Mouse (Mus musculus): ENCODE results near the gene Zfp691. TPM values are rescaled to one million over a fixed set of nuclear protein-coding genes. Genes with fewer than 3 reads are reported as not detected.
A peak's percentile ranks its signal among the peaks of the same experiment; 100 is the strongest.

The Zfp691 gene
- total RNA-seq, 2 experiments from 2014 or later, result 12.2 to 16.2 TPM

- DNase-seq (ENCODE audit: low spot score in 2 of 2), result no peak
These were observed 910 bp downstream of the Zfp691 start for GRCm38 (mm10) chr4:119172919-119173650.

DNA sequence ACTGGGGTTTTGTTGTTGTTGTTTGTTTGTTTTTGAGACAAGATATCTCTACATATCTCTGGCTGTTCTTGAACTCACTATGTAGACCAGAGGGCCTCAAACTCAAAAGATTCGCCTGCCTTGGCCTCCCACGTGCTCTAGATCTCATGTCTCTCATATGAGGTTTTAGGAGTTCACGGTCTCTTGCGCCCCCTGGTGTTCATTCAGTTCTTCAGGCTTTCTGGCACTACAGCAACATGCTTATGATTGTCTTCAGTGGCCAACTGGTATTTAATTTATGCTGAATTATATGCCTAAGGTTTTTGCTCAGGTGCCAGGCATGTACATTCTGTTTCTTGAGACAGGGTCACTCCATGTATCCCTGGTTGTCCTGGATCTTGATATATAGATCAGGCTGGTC, 6.3 kb downstream of the Zfp691 start:
- peak in 1 of 2 experiments; percentile 61 for DNase-seq (ENCODE audit: low spot score in 2 of 2)

DNA sequence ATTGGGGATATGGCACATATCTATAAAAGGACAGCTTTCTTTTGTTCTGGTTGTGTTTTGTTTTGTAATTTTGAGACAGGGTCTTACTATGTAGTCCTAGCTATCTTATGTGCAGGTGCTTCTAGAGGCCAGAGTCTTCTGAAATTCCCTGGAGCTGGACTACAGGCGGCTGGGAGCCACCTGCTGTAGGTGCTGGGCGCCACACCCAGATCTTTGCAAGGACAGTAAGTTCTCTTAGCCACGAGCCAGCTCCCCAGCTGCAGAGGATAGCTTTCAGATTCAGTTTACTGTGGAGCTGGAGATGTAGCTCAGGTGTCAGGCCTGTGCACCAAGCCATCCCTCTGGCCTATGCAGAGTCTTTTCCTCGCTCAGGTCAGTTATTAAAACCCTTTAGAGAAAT, 6.9 kb downstream of the Zfp691 start:
- no peak for DNase-seq (ENCODE audit: low spot score in 2 of 2)

DNA sequence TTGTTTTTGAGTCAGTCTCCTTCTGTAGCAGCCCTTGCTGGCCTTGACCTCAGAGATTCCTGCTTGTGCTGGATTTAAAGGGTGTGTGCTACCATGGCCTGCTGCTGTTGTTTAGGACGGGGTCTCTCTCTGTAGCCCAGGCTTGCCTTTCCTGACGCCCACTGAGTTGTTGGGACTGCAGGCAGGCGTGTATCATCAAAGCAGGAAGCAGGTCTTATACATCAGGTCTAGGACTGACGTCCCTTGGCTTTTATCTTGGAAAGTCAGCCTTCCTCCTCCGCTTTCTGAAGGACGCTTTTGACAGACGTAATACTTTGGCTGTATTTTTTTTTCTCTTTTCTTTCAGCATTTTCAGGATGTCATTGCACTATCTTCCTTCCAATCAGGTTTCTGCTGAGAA, 8.1 kb downstream of the Zfp691 start:
- DNase-seq (ENCODE audit: low spot score in 2 of 2), result no peak

- DNase-seq (ENCODE audit: low spot score in 2 of 2), result no peak
These were observed 11.0 kb downstream of the Zfp691 start for GRCm38 (mm10) chr4:119162990-119163389.

DNA sequence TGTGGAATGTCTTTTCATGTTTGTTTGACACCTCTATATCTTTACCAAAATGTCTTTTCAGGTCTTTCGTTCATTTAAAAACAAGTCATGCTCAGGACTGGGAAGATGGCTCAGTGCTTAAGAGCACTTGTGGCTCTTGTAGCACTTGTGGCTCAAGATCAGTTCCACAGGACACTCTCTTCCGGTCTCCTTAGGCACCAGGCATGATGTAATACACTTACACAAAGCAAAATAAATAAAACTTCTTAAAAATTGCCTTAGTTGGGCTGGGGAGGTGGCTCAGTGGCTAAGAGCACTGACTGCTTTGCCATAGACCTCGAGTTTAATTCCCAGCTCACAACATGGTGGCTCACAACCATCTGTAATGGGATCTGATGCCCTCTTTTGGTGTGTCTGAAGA, 12.6 kb downstream of the Zfp691 start:
- DNase-seq (ENCODE audit: low spot score in 2 of 2), result no peak

DNA sequence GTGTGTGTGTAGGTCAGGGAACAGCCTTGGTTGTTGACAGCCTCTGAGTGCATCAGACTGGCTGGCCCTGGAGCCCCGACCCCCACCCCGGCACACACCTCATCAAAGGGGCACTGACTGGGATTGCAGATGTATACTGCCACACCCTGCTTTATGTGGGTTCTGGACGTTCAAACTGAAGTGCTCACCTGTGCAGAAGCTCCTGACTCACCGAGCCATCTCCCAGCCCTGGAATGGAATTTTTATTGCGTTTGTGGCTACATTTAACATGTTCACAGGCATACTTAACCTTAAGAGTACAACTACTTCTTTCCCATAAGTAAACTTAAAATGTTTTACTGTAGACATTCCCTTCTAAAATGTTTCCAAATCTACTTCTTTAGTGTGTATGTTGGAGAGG, 16.1 kb downstream of the Zfp691 start:
- DNase-seq (ENCODE audit: low spot score in 2 of 2), result no peak

GRCm38 (mm10) chr4:119157186-119157585, 16.8 kb downstream of the Zfp691 start:
- peak in 1 of 2 experiments; percentile 52 for DNase-seq (ENCODE audit: low spot score in 2 of 2)

DNA sequence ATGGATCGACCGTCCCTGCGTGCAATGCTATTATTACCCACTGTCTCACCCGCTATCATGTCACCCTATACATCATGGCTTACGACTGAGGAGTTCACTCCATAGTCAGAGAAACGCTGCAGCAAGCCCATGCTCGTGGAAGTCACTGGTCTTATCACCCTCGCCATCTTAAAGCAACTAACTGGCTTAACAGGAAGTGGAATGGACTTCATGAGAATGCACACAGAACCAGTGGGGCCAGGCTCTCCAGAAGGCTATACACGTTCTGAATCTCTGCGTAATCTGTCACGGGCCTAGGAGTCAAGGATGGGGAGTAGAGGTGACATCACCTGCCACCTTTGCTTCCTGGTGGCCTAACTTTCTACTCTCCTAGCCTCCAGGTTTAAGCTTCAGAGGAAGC, 25.3 kb downstream of the Zfp691 start:
- DNase-seq (ENCODE audit: low spot score in 2 of 2), result no peak

- DNase-seq (ENCODE audit: low spot score in 2 of 2), result no peak
These were observed 26.6 kb downstream of the Zfp691 start for GRCm38 (mm10) chr4:119147347-119147746.

DNA sequence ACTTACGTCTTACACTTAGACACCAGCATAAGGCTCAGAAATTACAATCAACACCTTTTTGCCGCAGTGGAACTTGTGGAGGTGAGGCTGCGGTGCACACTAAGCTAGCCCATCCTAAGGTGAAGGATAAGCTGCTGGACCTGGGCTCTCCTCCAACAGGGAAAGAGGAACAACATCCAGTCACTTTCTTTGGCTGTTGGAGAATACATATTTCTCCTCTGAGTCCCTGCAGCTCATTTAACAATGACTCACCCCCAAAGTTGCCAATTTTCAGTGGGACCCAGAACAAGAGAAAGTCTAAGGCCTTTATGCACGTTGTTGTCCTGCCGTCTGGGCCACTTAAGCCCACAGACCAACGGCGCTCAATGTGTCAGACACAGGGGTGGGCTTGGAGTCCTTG, 27.2 kb downstream of the Zfp691 start:
- DNase-seq (ENCODE audit: low spot score in 2 of 2), result no peak

DNA sequence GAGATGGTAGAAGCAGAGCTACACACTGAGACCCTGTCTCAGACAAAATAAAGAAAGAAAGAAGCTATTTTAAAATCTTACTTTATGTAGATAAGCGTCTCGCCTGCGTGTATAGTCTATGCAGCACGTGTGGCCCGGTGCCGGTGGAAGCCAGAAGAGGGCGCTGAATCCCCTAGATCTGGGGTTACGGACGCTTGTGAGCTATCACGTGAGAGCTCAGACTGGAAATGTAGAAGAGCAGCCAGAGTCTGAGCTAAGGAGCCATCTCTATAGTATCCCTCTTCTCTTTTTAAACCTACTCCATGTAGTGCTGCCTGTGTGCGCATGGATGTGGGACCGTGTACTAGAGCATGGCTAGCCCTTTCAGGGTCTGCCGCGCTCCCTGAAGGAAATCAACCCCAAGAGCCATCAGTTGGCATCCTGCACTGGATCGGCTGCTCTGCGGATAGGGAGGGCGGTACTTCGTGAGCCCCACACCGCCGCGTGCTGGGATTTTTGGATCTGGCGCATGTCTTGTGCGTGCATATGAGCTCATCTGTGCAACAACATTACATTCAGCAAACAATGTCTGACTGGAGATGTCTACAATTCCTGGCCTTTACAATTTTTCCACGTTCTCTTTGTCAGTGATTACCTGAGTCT, 31.6 kb downstream of the Zfp691 start:
- DNase-seq (ENCODE audit: low spot score in 2 of 2), result peak in 1 of 2 experiments; percentile 41

- DNase-seq (ENCODE audit: low spot score in 2 of 2), result no peak
These were observed 32.8 kb downstream of the Zfp691 start for GRCm38 (mm10) chr4:119141191-119141590.

- no peak for DNase-seq (ENCODE audit: low spot score in 2 of 2)
These were observed 33.9 kb downstream of the Zfp691 start for GRCm38 (mm10) chr4:119140126-119140525.

DNA sequence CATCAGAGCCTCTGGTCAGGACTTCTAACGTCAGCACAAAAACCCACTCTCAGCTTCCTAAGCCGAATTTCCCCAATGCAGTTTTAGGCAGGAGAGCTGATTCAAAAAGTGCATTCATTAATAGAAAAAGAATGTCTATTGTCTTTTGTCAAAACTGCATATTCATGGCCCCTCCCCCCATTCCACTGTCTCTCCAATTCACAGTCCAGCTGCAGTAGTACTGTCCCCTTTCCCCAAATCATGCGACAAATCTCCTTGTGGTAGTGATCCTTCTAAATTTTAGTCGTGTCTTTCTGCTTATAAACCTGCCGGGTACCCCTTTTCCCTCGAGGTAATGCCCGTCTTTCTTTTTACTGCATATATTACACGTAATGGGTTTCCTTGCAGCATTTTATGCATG, 35.2 kb downstream of the Zfp691 start:
- no peak for DNase-seq (ENCODE audit: low spot score in 2 of 2)

DNA sequence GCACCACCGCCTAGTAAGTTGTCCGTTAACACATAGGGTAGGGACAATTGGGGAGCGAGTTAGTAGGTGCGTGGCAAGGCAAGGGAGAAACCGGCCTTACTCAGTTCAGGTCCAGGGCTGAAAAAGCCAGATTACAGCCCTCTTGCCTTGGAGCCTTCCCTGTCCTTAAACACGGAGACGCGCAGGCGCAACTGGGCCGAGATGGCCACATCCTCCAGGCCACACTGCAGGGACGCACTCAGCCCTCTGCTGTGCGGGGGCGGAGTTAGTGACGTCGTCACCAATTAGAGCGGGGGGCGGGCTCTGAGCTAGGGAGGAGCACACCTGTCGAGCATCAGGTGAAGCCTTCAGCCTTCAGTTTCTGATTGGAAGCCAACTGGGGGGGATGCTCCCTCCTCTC, 35.8 kb downstream of the Zfp691 start:
- DNase-seq (ENCODE audit: low spot score in 2 of 2), result peak; percentile 22 to 57

GRCm38 (mm10) chr4:119137313-119137712, 36.7 kb downstream of the Zfp691 start:
- DNase-seq (ENCODE audit: low spot score in 2 of 2), result no peak

DNA sequence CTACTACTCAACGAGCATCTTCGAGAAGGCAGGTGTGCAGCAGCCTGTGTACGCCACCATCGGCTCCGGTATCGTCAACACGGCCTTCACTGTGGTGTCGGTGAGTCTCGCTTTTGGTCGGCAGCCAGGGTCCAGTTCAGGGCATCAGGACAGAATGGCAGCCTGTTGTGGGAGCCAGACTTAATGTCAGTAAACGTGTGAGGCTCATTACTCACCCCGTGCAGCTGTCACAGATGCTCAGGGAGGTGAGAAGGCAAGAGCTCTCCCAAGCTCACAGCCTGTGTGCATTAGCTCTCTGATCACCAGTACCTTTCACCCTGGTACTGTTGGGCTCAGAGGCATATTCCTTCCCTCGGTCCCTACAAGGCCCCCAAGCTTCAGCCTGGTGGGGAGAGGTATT, 40.1 kb downstream of the Zfp691 start:
- DNase-seq (ENCODE audit: low spot score in 2 of 2), result no peak

DNA sequence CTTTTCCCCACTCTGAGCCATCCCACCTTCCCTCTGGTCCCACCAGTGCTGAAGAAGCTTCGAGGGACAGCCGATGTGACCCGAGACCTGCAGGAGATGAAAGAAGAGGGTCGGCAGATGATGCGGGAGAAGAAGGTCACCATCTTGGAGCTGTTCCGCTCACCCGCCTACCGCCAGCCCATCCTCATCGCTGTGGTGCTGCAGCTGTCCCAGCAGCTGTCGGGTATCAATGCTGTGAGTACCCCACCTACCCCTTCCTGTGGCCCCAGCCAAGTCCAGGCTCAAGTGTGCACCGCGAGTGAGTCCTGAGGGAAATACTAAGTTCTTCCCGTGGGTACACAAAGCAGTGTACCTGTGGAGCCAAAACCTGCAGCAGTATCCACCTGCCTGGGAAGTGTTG, 40.7 kb downstream of the Zfp691 start:
- DNase-seq (ENCODE audit: low spot score in 2 of 2), result no peak

DNA sequence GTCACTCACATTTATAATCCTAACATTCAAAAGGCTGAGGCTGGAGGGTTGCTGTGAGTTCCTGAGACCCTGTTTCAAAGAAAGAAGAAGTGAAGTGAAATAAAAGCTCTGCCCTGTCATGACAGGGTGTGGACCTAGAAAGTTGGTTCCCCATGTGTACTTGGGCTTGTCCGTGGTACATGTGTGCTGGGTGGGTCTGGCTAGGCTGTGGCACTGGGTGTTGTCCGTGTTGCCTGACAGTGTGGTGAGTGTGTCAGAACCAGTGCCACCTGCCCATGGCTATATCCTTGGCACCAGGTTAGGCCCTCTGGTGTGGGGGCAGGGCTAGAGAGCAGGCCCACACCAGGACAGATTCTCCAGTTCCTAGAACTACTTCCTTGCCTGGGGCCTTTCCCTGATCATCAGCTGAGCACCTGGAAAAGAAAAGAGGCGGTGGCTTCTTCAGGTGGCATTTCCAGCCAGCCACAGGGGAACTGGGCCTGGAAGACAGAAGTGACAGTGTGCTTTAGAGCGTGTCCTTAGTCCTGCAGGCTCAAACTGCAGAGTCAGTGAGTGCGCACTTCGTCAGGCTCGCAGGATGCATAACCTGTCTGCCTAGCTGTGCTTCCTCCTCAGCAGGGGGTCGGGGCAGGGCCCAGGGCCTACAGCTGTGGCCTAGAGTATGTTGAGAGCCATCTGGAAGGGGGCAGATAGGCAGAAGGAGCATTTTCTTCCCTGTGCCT, 42.6 kb downstream of the Zfp691 start:
- no peak for DNase-seq (ENCODE audit: low spot score in 2 of 2)

DNA sequence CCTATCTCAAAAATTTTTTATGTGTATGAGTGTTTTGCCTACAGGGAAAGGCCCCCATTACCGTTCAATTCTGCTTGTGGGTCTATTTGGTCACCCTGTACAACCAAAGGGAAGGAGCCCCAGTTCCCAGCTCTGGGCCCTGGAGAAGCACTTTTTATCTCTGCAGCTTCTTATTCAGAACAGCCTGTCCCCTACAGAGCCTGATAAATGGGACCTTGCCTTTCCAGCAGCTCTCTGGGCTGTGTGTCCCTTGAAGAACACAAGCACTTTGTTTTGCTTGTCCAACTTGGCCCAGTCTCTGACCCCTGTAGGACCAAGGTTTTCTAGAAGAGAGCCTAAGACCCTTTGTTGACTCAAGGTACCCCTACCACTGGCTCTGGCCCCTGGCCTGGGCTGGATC, 44.9 kb downstream of the Zfp691 start:
- no peak for DNase-seq (ENCODE audit: low spot score in 2 of 2)

- DNase-seq (ENCODE audit: low spot score in 2 of 2), result no peak
These were observed 45.4 kb downstream of the Zfp691 start for GRCm38 (mm10) chr4:119128547-119128946.

Measured in adrenal gland, postnatal 4 days (tissue).